Mouse (Mus musculus) left cerebral cortex, adult 18-20 months (tissue): ENCODE results near the gene Nfya. TPM values are rescaled to one million over a fixed set of nuclear protein-coding genes. Genes with fewer than 3 reads are reported as not detected.
A peak's percentile ranks its signal among the peaks of the same experiment; 100 is the strongest.

Experiments used
- DNase-seq, 2 experiments: peaks; one replicate each; pipeline ENCODE4 v3.0.0; 2021 to 2022; ENCODE audit warnings: low spot score in 2 of 2, mixed read lengths in 1 of 2
- total RNA-seq, 2 experiments: library from RNA; stranded (reverse); gene quantifications; 2 replicates each; pipeline ENCODE4 v1.2.3; 2021

The Nfya gene
- total RNA-seq, 2 experiments from 2014 or later = 25.2 to 28.7 TPM

DNA sequence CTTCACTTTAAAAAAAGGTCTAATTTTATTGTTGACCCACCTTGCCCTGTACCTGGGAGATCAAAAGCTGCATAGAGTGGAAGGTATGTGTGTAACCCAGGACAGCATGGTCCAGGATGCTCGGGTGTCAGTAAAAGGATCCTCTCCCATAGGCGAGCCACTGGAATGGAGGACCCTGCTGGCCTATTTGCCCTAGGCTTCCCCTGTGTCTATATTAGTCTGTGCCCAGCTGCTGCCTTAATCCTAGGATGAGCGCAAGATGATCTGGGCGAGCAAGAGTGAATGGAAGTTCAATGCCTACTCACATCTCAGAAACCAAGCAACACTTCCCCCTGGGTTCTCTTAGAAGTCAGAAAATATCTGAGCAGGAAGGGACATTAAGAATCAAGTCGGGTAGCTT is 21.3 kb upstream of the Nfya start:
- no peak for DNase-seq

GRCm38 (mm10) chr17:48430394-48430793 is 20.7 kb upstream of the Nfya start:
- DNase-seq = no peak

DNA sequence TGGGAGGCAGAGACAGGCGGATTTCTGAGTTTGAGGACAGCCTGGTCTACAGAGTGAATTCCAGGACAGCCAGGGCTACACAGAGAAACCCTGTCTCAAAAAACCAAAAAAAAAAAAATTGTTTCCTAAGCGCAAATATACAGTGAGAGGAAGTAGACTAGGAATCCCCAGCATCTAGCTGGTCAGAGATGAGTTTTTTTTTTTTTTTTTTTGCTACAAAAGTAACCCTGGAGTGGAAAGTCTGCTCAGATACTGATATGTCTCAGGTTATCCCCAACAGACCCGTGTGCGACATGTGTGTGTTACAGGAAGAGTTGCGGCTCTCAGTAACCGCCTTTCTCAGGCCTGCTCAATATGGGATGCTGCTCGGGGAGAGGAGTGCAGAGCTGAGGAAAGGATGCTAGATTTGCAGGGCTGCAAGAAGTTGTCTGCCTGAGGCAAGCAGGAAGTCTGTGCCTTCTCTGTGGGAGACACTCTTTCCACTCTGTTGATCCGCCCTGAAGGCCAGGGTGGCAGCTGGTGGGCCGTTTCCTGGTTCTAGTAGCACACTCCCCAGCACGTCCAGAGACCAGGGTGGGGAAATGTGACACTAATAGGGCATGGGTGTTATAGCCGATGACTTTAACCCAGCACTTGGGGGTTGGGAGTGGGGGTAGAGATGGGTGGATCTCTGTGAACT is 18.3 kb upstream of the Nfya start:
- DNase-seq = no peak

DNA sequence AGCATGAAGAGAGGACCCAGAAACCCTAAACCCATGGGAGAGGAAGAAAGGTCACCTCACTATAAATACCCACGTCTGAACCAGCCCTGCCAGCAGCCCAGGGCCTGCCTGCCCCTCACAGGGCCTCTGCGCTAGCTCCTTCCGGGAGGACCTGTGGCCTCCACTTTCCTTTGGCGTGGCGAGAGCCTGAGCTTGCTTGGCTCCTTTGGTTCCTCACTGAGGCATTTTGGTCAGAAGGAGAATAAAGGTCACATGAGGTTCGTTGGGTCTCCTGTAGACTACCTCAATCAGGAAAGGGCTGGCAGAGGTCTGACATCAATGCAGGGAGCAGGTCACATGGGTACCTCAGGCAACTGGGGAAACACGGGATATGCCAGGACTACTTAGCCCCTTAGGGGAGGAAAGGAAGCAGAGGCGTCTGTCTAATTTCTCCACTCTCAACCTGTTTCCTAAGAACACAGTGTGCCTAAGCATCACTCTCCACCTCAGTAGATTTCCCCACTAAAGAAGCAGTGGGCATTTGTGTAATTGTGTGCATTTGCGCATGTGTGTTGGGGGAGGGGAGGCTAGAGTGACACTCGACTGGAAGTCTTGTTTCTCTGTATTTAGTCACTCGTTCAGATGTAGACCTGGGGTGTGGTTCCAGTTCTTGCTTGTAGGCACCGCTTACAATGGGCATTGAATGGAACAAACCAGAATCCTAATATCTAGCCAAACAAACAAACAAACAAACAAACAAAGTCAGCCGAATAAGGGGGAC is 17.5 kb upstream of the Nfya start:
- no peak for DNase-seq

- no peak for DNase-seq
Measured at GRCm38 (mm10) chr17:48425823-48426612, 16.3 kb upstream of the Nfya start.

GRCm38 (mm10) chr17:48424237-48424636 is 14.5 kb upstream of the Nfya start:
- no peak for DNase-seq

GRCm38 (mm10) chr17:48419571-48419970 is 9.9 kb upstream of the Nfya start:
- DNase-seq = no peak

DNA sequence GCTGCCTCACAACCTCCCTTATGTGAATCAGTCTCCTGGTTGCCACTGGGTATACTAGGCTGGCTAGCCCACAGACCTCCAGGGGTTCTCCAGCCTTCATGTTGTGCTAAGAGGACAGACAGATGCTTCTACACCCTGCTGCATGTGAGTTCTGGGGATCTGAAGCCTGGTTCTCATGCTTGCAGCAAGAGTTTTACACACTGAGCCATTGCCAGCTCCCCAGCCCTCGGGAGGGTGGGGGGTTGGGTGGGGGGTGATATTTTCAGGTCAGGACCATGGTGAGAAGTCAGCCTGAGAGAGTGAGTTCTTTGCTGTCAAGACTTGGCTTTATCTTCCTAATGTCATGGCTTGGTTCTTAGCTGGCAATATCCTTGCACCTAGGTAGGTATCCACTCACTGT is 9.1 kb upstream of the Nfya start:
- no peak for DNase-seq

DNA sequence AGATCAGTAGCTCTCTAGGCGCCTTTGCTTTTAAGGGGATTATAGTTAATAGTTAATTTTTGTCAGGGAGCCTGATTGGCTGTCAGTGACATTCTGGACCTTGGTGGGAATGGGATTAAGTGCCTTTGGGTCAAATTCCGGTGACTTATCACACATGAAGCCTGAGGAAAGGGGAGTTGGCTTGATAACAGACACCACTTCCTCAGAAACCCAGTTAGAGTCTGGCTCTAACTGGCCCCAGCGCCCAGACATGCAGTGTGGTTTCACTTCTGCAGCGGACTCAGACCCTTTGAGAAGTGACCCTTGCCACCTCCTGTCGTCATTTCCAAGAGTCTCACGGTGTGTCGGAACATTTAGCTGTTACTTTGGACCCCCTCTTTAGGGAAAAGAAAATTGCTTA is 8.5 kb upstream of the Nfya start:
- DNase-seq = no peak

DNA sequence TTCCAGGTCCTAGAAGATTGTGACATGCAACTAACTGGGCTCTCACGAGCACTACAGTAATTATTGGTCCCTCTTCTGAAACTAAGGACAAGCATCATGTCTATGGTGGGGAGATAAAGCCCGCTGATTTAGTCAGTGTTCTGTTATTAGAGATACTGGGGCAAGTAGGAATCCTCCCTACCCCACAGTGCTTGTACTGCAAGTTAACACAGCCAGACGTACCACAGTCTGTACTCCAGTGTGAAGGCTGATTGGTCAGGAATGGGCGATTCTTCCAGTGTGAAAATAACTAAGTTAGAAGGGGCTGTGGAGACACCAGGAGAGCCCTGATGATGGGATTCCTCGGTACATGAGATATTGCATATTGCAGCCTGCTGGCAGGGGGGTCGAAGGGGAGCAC is 7.8 kb upstream of the Nfya start:
- DNase-seq = no peak

- peak; percentile 57 to 63 for DNase-seq
Measured at GRCm38 (mm10) chr17:48416425-48417195, 6.9 kb upstream of the Nfya start.

GRCm38 (mm10) chr17:48416011-48416410 is 6.3 kb upstream of the Nfya start:
- no peak for DNase-seq

DNA sequence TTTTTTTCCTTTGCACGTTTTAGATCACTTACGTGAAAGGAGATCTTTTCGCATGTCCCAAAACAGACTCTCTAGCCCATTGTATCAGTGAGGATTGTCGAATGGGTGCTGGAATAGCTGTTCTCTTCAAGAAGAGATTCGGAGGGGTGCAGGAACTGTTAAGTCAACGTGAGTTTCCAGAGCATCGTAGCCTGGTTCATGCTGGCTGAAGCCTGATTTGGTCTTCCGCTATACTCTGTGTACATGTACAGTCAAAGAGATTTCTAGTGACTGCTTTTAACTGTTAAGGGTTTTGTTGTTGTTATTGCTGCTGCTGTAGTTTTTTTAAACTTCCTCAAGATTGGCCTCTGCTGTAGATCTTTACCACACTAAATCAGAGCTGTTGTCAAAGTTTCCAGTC is 1.5 kb upstream of the Nfya start:
- DNase-seq = no peak

- no peak for DNase-seq
Measured at GRCm38 (mm10) chr17:48410299-48410785, 636 bp upstream of the Nfya start.

- DNase-seq = peak; percentile 36 to 66
Measured at GRCm38 (mm10) chr17:48408526-48409291, 997 bp downstream of the Nfya start.

DNA sequence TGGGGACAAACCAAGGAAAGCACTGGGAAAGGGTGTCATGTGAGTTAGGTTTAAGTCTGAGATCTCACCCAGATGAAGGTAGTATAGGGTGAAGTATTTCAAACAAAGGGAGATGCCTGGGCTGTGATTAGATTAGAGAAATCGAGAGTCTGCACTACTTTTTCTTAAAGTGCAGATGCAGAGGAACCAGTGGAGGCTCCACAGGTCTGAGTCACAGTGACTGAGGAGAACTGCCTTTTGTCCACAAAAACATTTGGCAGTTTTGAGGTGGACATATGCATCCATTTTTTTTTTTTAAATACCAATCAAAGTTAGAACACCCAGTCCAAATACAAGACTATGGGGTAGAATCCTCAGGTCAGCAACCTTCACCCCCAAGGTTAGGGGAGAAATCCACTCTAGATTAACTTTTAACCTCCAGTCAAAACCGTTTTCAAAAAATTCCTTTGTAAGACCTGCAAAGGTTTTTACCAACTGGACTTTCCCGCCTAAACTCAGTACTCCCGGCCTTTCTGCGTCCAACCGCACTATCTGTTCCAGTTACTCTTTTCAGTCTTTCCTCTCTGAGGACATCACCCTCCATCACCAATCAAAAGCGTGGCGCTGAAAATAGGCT is 1.7 kb downstream of the Nfya start:
- DNase-seq = no peak

GRCm38 (mm10) chr17:48407154-48407553 is 2.6 kb downstream of the Nfya start:
- DNase-seq = peak in 1 of 2 experiments; percentile 26

- no peak for DNase-seq
Measured at GRCm38 (mm10) chr17:48404706-48405105, 5.0 kb downstream of the Nfya start.

GRCm38 (mm10) chr17:48403848-48404247 is 5.9 kb downstream of the Nfya start:
- DNase-seq = no peak

DNA sequence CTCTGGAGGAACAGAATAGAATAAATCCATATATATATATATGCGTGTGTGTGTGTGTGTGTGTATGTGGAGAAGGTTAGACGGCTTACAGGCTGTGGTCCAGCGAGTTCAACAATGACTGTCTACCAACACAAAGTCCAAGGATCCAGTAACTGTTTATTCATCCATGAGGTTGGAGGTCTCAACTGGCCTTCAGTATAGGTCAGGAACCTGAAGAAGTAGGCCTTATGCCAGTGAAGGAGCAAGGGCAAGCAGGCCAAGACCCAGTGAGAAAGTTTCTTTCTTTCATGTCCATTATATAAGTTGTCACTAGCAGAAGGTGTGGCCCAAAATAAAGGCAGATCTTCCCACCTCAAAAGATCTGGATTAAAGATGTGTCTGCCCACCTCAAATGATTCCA is 7.0 kb downstream of the Nfya start:
- no peak for DNase-seq
